In genomic region chr15:98108297-98109152, GRCm38 (mm10) we compare ENCODE assay signal across 1 mouse cellular context.
TF ChIP-seq lines count a peak whose summit lies in the region.

No protein-coding gene starts in this region.

TF ChIP-seq in MEL, 35 proteins besides CTCF, POLR2A, EP300 and RAD21 (continued from another document):
- peak; percentile 66; the same call in 1 of the 2 replicates for TF ChIP-seq BHLHE40 (IDR thresholded peaks at IDR 0.05; ENCODE audit: borderline replicate concordance, low read depth, low read length)
- peak; percentile 69 for TF ChIP-seq HCFC1 (IDR thresholded peaks at IDR 0.05; ENCODE audit: low read depth, low read length)
- no peak; the same call in 1 of the 2 replicates for TF ChIP-seq USF1 (IDR thresholded peaks at IDR 0.05; ENCODE audit: low read depth, low read length)
- no peak for TF ChIP-seq JUND (IDR thresholded peaks at IDR 0.05; ENCODE audit: low read depth, low read length)
- TF ChIP-seq ZKSCAN1 (IDR thresholded peaks at IDR 0.05; ENCODE audit: low read depth, low read length): 0 out of 2 replicates have a peak, but pooled peaks have one; percentile 51
- TF ChIP-seq CHD1 (IDR thresholded peaks at IDR 0.05; ENCODE audit: low read depth, low read length): no peak
- TF ChIP-seq GABPA (IDR thresholded peaks at IDR 0.05; ENCODE audit: low read depth, low read length): peak; percentile 34; the same call in 1 of the 2 replicates
- TF ChIP-seq MYB (IDR thresholded peaks at IDR 0.05; ENCODE audit: low read depth, low read length): no peak
- peak; percentile 84; the same call in 1 of the 2 replicates for TF ChIP-seq MAZ (IDR thresholded peaks at IDR 0.05; ENCODE audit: low read depth, low read length)
- TF ChIP-seq TBP (IDR thresholded peaks at IDR 0.05; ENCODE audit: low read depth, low read length): peak; percentile 84; the same call in 1 of the 2 replicates
- no peak for TF ChIP-seq UBTF (IDR thresholded peaks at IDR 0.05; ENCODE audit: borderline replicate concordance, insufficient read depth, low read depth, low read length)
- TF ChIP-seq CHD2 (IDR thresholded peaks at IDR 0.05; ENCODE audit: low read length): peak; percentile 80
- TF ChIP-seq RCOR1 (IDR thresholded peaks at IDR 0.05; ENCODE audit: low read depth, low read length): peak; percentile 1
- peak; percentile 46 for TF ChIP-seq TCF12 (IDR thresholded peaks at IDR 0.05; ENCODE audit: low read depth, low read length)
- TF ChIP-seq KAT2A (conservative IDR thresholded peaks at IDR 0.05; ENCODE audit: low read depth, low read length): no peak; the same call in 1 of the 2 replicates
- no peak for TF ChIP-seq SMC3 (IDR thresholded peaks at IDR 0.05; ENCODE audit: low read depth, low read length)
- 0 out of 2 replicates have a peak, but pooled peaks have one; percentile 6 for TF ChIP-seq MEF2A (IDR thresholded peaks at IDR 0.05; ENCODE audit: extremely low read depth, insufficient replicate concordance, low read depth, low read length, poor library complexity, severe bottlenecking)
- TF ChIP-seq NRF1 (IDR thresholded peaks at IDR 0.05; ENCODE audit: insufficient read depth, low read depth, low read length, poor library complexity, severe bottlenecking): peak; percentile 17; the same call in 1 of the 2 replicates
- no peak for TF ChIP-seq GATA1 (IDR thresholded peaks at IDR 0.05; ENCODE audit: low read depth, low read length)
- TF ChIP-seq MAFK (IDR thresholded peaks at IDR 0.05; ENCODE audit: borderline replicate concordance, low read depth, low read length): no peak
- TF ChIP-seq ZMIZ1 (IDR thresholded peaks at IDR 0.05; ENCODE audit: low read depth, low read length): peak; percentile 36; the same call in 1 of the 2 replicates
- TF ChIP-seq ZNF384 (IDR thresholded peaks at IDR 0.05; ENCODE audit: low read depth, low read length): no peak
- TF ChIP-seq USF2 (IDR thresholded peaks at IDR 0.05; ENCODE audit: borderline replicate concordance in 1 of 2, insufficient read depth in 1 of 2, low read depth in 1 of 2, low read length in 2 of 2): no peak
- TF ChIP-seq ELF1 (IDR thresholded peaks at IDR 0.05; ENCODE audit: low read depth, low read length): no peak
- TF ChIP-seq E2F4 (IDR thresholded peaks at IDR 0.05; ENCODE audit: borderline replicate concordance, low read depth, low read length): no peak
- TF ChIP-seq NELFE (IDR thresholded peaks at IDR 0.05; ENCODE audit: low read depth, low read length): peak; percentile 60; the same call in 1 of the 2 replicates
- peak; percentile 94 for TF ChIP-seq MYC (IDR thresholded peaks at IDR 0.05; ENCODE audit: low read depth, low read length)
